Mouse (Mus musculus) adrenal gland, postnatal 36 days (tissue): ENCODE measurements around the gene Nmu. TPM values are rescaled to one million over a fixed set of nuclear protein-coding genes. Genes with fewer than 3 reads are reported as not detected.

Experiments used
- DNase-seq, 2 experiments: peaks; one replicate each; pipeline ENCODE4 v3.0.0; 2021; ENCODE audit warnings: mixed read lengths in 1 of 2
- long read RNA-seq, 2 experiments: library from polyadenylated mRNA; stranded (forward); transcript quantifications; one replicate each; pipeline ENCODE4 v2.0.0; 2021; ENCODE audit warnings: borderline sequencing depth in 2 of 2
- total RNA-seq, 2 experiments: library from RNA; stranded (reverse); gene quantifications; 2 replicates each; pipeline ENCODE4 v1.2.3; 2021

Nmu gene
- total RNA-seq = not detected
- long read RNA-seq, experiment 1 = 0 reads
- long read RNA-seq, experiment 2, partial matches to known transcripts = 0 of 1 reads
- long read RNA-seq, experiment 2, other reads (novel, unspliced or antisense) = 0 of 1 reads

DNA sequence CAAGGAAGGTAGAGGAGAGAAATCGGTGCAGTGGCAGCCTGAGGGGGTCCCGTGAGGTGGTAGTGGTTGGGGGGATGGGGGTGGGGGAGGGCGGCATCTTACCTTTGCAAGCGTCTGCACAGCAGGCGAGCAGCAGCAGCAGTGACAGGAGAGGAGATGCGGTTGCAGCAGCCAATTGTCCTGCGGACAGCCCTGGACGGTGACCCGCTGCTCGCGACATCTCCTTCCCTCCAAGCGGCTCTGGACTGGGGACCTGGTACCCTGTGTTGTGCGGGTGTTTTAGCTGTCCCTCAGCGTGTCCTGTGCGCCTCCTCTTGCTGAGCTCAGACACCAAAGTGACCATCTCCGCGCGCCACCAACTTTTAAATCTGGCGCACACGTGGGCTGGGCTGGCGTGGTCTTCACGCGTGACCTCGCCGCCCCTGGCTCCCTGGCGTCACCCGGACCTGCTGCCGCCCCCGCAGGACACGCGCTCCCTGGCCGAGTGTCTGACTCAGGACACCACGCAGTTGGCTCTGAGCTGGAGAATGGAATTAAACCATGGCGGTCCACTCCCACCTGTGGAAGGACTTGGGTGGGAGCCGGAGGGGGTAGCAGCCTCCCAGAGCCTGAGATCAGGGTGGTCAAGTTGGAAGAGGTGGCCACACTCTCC, at the start of gene Nmu:
Nmu (minus strand) TSS at position 336 of the 652 bp plus-strand sequence.
- DNase-seq = peak; percentile 6 to 16

DNA sequence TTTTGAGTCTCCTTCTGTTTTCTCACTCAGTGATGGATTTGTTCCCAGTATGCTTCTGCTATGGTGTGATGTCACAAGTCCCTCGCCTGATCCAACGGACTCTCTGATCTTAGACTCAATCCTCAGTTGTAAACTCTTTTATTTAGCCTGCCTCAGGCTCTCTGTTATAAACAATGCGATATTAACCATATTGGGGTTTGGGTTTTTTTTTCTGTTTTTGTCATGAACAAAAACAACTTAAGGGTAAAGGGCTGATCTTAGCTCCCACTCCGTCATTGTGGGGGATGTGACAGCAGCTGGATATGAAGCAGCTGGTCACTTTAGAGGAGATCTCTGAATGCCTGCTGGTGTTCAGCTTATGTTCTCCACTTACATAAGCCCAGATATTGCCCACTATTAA, 48.1 kb upstream of the Nmu start:
- DNase-seq = no peak

DNA sequence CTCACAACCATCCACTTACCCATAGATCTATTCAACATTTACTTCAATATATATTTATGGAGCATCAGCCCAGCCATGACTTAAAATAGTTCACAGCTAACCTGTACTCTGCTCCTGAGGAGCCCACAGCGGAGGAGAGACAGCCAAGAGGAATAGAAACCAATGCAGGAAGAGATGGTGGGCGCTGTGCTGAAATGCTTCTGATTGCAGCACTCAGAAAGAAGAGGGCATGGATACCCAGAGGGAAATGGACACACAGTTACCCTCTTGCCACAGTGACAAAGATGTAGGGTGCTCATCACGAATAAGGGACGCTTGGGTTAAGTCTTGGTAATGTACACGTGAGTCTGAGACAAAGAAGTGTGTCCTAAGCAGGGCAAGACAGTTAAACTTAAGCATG, 30.8 kb upstream of the Nmu start:
- no peak for DNase-seq

DNA sequence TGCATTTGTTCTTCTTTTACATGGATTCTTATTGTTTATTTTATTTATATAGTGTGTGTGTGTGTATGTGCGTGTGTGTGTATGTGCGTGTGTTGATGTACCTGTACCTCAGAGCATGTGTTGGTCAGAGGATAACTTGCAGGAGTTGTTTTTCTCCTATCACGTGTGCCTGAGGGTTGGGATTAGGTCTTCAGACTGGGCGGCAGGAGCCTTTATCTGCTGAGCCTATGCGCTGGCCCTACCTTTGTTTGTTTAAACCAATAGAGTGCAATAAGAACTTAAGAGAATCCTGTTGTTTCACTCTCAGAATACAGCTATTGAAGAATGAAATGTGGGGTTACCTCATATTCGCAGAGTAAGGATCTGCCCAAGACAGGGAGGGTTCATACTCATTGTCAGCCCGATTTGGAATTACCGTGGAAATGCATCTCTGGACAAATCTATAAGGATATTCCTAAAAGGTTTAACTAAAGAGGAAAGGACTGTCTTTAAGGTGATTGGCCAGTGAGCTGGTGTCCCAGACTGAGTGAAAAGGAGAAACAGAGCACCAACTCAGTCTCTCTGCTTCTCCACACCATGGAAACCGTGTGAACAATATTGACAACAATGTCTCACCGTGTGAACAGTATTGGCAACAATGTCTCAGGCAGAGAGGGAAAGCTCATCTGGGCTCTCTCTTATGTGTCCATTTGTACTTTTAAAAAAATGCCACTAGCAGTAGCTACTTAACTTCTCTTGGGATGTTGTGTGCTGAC, 25.6 kb upstream of the Nmu start:
- no peak for DNase-seq

DNA sequence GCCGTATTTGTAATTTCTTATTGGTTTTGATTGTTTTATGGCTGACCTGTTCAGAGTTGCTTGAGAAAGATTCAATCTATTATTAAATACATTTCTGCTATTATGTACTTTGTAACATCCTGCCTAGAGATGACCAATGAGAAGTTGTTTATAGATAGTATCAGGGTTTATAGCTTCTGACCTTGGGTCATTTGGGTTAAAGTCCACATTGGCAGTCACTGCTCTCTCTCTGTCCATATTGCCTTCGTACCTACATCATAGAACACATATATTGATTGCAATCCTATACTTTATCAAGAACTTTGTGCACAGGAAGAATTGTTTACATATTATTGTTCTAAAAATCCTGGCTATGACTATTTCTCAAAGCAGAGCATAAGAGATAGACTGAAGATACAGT, 24.9 kb upstream of the Nmu start:
- no peak for DNase-seq

DNA sequence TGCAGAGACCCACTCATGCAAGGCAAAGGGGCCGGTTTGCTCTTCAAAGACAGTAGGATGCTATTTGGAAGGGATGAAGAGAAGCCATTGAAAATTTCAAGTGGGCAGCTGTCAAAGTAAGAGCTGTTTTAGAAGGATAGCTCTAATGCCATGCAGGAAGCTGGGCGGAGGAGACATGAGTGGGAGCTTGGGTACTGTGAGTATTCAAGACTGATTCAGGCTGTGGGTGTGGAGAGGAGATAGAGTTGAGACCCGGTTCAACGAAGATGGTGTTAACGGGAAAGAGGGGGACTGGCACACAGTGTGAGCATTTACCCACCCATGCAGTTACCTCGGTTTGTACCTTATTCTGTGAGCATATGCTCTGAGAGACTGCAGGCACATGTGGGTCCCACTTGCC, 20.1 kb upstream of the Nmu start:
- no peak for DNase-seq

DNA sequence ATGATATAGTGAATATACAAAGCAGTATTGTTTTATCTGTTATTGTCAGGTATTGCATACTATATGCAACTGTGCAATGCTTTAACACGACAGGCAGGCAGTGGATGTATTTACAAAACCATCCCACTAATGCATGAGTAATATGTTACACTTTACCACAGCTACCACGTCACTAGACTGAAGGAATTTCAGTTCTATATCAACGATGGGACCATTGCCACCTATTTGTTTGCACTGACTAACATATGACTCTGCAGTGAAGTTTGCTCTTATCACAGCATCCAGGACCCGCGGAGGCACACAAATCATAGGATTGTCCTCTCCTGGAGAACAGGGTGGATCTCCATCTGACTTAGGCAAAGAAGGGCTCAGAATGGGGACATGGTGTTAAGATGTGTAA, 18.2 kb upstream of the Nmu start:
- DNase-seq = no peak

DNA sequence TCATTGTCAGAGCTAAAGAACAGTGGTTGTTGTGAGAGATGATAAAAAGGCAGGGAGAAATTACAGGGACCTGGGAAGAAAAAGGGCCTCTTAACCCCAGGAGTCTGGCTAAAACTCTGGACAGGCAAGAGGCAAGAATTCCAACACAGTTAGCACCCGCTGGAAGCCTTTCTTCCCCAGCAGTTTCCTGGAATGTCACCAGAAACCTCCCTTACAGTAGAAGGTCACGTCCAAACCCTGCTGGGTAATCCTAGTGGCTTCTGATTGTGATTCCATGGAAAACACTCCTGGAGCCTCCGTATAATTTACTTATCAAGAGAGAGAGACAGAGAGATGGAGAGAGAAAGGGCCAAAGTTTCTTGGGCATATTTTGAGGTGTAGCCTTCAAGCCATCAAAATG, 15.6 kb upstream of the Nmu start:
- peak in 1 of 2 experiments; percentile 9 for DNase-seq

DNA sequence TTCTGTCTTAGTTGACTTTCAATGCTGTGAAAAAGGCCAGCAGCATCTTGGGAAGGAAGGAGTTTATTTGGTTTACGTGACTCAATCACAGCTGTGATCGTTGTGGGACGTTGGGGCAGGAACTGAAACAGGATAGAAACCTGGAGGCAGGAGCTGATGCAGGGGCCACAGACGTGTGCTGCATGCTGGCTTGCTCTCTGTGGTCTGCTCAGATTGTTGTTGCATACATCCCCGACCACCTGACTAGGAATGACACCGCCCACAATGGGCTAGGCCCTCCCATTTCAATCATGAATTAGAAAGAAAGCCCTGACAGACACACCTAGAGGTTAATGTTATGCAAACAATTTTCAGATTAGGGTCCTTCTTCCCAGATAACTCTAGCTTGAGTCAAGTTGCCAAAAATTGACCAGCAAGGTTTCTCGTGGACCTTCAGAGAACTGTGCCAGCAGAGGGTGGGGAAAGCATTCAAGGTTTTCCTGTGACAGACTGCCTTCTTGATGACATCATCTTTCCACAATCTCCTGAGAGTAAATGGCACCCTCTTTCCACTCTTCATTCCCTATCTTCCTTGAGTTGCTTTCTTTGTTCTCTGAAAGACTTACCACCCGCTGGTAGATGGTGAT, 5.7 kb upstream of the Nmu start:
- peak; percentile 23 to 54 for DNase-seq

DNA sequence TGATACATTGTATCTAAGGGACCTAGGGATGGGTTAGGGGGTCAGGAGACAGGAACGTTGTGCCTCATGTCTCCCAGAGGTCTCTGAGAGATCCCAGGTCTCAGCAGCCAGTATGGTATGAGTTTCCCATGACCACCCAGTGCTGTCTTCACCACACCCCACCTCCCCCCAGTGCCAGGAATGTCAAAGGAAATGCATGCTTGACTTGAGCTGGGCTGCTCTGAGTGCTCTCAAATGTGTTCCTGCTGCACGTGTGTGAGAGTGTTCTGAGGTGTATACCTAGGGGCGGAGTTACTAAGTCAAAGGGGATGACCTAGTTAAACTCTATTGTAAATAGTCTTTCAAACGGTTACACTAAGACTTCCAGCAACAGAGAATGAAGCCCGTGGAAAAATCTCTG, 1.8 kb upstream of the Nmu start:
- no peak for DNase-seq

DNA sequence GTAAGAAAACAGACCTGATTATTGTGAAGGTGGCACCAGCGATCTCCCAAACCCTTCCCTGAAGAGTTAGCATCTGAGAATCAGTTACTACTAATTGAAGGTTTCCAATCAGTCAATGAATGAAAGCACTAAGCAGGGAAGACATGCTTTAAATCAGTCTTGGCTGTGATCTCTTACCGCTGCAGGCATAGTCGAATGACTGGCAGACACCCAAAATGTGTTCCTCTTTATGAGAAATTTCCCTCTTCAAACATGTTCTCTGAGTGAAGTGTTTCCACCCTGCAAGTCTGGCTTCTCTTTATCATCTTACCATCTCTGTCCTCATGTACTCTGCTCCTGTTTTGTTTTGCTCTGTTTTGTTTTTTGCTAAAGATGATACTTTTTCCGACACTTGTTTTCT, 2.8 kb downstream of the Nmu start:
- no peak for DNase-seq

DNA sequence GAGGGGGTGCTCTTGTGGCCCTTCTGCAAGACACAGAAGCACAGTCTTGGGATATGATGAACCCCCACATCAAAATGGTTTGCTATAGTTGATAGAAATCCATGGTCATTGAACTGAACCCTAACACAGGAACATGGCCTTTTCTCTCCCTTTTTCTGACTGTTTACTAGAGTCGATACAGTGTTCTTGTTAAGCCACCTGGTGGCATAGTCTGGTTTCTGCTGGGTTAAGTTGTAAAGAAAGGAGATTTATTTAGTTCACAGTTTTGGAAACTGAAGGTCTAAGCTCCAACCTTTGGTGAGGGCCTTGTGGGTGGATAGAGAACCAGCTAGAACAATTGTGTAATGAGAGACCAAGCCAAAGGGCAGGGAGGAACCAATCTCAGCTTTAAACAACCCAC, 3.5 kb downstream of the Nmu start:
- DNase-seq = no peak

DNA sequence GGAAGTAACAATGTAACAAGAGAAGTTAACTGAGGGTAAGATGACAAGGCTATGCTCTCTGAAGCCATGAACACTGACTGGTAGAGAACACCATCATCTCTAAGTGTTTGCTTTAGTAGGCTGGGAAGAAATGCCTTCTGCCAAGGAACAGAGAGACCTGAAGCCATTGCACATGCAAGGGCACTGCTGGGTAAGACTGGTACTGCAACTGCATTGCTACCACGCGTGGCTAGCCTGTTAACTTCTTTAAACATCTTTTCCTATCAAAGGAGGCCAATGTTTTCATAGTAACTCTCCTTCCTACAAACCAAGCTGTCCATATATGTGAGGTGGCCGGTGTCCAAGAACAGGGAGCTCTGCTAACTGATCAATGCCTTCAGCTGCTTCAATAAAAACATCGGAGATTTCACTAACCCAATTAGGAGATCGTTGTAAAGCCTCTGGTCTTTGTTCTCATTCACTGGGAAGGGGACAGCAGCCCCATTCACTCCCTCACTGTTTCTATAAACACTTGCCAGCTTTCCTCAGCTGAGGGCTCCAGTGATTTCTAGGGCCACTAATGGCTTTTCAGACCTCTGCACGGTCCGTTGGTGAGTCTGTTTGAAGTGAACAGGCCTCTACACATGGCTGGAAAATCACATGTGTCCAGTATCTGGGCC, 11.5 kb downstream of the Nmu start:
- DNase-seq = no peak

DNA sequence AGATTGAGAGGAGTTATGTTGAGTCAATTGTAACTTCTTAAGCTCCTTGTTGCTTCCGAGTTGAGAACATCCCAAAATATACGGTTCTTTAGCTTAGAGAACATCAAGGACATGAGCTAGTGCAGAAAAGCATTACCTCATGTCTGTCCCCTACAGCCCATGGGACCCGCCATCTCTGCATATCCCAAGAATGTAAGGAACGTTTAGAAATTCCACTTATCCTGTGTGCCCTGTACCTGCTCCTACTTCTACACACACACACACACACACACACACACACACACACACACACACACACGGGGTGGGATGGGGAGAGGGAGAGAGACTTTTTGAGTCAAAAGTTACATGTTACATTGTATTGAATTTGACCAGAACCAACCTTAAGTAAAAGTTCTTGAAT, 12.1 kb downstream of the Nmu start:
- no peak for DNase-seq

DNA sequence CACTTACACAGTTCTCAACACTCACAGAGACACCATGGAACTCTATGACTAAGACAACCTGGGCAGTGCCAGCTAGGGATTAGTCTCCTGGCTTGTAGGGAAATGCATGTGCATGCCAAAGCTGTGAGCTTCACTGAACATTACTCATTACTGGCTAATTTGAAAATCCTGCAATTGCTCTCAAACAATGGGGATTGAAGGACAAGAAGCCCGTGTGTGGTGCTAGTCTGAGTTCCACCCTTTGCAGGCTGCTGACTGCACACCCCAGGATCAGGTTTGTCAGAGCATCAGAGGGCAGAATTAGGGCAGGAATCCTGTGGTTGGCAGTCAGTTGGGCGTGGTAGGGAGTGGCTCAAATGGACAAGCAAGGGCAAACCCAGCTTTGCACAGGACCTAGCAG, 17.5 kb downstream of the Nmu start:
- peak; percentile 7 to 12 for DNase-seq

DNA sequence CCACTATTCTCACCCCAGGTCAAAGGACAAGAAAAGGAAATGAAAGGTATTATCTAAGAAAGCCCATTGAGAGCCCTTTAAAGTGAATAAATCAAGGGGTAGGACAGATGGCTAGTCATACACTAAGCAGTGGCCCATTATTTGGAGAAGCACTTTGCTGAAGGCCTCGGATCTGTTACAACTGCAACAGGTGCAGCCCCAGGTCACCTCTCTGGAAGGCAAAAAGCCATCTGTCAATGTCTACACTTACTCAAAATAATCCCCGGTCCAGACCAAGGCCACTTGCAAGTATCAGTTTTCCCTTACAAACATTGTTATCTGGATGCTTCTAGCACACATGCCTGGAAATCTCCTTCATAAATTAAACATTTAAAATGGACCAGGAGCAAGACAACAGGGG, 22.7 kb downstream of the Nmu start:
- no peak for DNase-seq

DNA sequence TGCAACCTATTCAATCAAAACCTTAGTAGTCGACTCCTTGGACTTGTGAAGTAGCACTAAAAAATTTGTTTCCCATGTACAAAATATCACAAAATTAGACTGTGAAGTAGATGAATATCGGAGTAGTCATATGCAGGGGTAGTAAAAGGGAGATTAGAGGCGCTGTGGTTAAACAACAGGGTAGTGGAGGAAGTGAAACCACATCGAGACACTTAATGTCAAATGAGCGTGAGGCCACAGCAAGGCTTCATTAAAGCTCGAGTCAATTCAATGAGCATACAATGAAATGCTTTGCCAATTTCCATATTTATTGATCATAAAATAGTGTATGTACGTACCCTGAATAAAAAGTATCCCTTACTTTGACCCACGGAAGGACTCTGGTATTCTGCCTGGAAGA, 26.5 kb downstream of the Nmu start:
- no peak for DNase-seq

DNA sequence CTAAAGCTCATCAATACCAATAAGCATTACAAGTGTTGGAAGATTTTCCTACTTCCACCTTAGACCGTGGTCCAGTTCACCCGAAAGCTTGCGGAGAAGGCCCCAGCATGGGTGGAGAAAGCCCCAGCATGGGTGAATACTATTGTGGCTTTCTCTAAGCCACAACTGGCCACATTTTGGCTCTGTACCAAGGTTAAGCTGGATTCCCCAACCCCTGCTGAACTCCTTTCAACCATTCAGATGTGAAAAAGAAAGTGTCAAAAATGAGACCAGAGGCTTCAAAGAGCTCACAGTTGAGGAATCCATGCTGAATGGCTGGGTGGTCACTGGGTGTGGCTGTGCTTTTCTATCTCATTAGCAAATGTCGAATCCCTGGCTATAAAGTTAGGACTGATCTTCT, 29.8 kb downstream of the Nmu start:
- DNase-seq = no peak

DNA sequence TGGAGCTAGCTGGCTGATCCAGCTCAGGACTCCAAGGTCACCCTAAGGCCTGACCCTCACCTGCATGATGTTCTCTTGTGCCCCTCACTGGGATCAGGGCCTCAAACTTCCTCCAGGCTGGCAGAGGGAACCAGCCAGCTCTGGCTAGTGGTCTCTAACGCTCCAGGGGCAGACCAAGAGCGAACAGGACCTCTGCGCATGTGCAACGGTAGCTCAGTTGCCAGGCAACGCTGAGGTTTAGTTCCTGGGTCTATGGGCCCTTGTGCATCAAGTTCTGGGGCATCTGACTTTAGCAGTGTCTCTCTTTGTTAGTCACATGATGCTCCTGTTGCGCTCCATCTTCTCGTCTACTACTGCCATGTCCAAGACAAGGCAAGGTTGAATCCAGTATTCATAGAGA, 32.6 kb downstream of the Nmu start, which contains the start of gene Pdcl2:
Pdcl2 (minus strand) TSS at position 204 of the 400 bp plus-strand sequence.
- DNase-seq = no peak

DNA sequence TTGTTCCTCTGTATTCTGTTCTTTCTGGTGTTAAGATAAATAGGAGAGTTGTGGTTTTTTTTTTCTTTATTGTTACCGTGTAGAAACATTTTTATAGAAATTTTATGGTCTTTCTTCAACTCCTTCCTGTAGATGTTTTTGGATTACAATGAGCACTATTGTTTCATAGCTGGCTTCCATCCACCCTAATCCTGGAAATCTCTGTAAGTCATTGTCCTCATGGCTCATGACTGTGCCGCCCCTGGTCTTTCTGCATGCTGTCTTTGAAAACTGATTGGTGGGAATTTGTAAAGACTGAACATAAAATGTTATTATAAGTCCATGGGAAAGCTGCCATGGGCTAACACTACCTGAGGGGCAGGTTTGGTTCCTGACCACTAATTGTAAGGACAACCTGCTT, 36.3 kb downstream of the Nmu start:
- no peak for DNase-seq

DNA sequence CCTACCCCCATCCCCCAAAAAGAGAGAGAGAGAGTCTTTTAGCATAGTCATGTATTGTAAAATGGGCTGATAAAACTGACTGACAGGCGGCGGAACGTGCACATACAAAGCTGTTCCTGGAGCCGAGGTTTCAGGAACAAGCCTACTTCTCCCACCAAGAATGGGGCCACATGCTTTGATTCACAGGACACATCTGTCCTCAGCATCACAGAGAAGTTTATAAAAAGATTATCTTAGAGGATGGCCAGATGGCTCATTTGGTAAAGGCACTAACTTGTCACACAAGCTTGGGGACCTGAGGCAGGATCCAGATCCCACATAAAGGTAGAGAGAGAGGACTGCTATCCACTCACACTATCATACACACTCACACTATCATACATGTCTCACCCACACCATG, 38.5 kb downstream of the Nmu start:
- no peak for DNase-seq

DNA sequence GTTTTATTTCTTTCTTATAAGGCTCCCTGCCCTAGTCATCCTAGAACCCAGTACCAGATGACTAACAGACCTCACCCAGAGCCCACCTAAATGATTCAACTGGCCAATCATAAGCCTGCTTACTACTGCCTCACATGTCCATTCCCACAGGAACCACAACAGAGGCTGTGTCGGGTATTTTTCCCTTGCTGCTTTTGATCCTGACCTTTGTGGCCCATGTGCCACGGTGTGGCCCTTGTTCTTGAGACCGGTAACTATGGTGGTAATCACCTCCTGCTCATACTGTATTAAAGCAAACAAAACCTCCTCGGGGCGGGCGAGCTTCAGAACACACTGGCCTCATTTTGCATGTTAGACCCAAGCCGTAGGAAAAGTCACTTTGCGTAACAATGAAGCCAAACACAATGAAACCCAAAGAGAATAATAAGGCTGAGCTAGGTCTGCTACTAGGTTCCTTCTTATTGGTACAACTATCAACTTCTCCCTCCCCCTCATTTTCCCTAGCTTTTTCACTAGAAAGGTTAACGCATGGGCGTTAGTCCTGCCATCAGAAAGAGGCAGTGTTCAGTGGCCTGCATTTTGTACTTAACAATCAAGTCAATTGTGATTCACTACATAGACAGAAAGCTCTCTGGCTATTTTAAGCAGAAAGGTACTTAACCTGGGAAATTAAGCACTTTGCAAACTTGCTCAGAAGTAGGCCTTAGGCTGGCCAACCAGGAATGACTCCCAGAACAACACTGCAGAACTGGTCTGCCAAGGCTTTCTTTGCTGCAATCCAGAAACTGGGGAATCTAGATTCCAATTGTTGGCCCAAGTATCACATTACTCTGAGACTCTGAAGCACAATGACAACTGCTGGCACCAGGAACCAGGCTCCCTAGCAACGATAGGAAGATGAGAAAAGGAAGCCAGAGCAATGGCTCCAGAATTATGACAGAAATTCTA, 42.1 kb downstream of the Nmu start:
- no peak for DNase-seq
